Mouse (Mus musculus): ENCODE measurements at regions not wholly inside any gene's neighbourhood (a gene's known extent, or its start where the extent isn't known, plus 50 kb on each side); places are given as distances from the start of the nearest gene placed in this dataset.
"Not testable (repeated sequence)": the region's sequence is repeated elsewhere in the genome, so short reads cannot be mapped to it uniquely, and the experiment has no call there.

DNA sequence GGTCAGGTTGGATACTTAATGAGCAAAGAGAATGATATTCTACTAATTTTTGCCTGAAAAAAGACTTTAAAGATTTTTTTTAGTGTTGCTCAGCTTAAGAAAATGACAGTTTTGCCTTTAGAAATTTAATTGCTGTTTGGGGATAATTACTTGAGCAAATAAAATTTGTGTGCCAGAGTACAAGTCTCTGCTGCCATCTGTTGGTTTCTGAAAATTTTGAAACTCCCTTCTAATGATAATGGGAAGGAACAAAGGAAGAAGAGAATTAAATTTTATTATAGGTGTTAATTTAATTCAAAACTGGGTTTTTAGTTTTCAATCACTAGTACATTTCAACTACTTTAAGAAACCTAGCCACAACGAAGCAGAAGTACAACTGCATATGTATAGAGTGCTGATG is 94.1 kb downstream of the Gm17521 start:
- no peaks in the 10 kb centered on the region for H3K27me3 ChIP-seq (ENCODE audit: insufficient read depth, poor library complexity, severe bottlenecking)
- 69% methylated on average over 1 of the region's 1 CpGs for WGBS
- H3K9me3 ChIP-seq: no peaks in the 10 kb centered on the region
- H3K4me1 ChIP-seq (replicated peaks): no peaks in the 10 kb centered on the region
- H3K36me3 ChIP-seq: no peaks in the 10 kb centered on the region
- no peak overlapping the region for H3K4me3 ChIP-seq
- no peak for DNase-seq (ENCODE audit: low spot score)
- H3K27ac ChIP-seq: no peak overlapping the region

DNA sequence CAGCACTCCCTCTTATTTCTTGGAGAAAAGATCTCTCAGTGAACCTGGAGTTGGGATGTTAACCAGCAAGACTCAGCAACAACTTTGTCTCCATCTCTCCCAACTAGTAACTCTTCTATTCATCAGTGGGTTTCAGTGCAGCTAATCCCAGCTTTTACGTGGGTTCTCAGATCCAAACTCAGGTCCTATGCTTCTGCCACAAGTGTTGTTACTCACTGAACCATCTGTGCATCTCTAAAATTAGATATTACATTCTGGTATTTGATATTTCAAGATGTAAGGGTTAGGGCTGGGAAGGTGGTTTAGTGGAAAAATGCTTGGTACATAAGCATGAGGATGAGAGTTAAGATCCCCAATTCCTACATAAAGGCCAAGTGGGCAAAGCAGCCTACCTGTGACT is 136.8 kb downstream of the Gm17521 start:
- no peak for DNase-seq (ENCODE audit: low spot score)
- Histone ChIP-seq H3K27me3 (ENCODE audit: insufficient read depth, poor library complexity, severe bottlenecking) (no peaks in the 10 kb centered on the region), H3K9me3 (no peaks in the 10 kb centered on the region), H3K36me3 (no peaks in the 10 kb centered on the region), H3K4me1 (replicated peaks) (no peaks in the 10 kb centered on the region), H3K4me3 (no peak overlapping the region), H3K27ac (no peak overlapping the region)
- 82% methylated on average over 1 of the region's 1 CpGs for WGBS

DNA sequence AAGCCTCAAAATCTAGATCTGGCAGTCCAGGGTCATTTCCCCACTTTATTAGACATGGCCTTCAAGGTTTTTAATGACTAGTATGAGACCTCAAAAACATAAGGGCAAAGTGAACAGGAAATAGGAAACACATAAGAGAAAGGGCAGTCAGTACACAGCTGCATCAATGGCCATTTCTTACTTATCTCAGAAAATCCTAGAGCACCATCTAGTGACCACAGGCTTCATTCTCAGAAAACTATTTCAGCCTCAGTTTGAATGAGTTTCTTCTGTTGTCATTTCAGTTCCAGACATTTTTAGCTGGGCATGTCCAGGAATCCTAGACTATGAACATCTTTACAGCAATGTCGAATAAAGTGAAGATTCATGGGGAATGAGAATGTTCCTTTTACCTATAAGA is 175.0 kb downstream of the Gm17521 start:
- Histone ChIP-seq H3K27ac (no peak overlapping the region), H3K9me3 (0 out of 2 replicates have a peak, but pooled peaks cover 3% of the 10 kb centered on the region), H3K36me3 (no peaks in the 10 kb centered on the region), H3K4me1 (replicated peaks) (no peaks in the 10 kb centered on the region), H3K27me3 (ENCODE audit: insufficient read depth, poor library complexity, severe bottlenecking) (no peaks in the 10 kb centered on the region), H3K4me3 (no peak overlapping the region)
- DNase-seq (ENCODE audit: low spot score): no peak
- 63% methylated on average over 1 of the region's 1 CpGs for WGBS

DNA sequence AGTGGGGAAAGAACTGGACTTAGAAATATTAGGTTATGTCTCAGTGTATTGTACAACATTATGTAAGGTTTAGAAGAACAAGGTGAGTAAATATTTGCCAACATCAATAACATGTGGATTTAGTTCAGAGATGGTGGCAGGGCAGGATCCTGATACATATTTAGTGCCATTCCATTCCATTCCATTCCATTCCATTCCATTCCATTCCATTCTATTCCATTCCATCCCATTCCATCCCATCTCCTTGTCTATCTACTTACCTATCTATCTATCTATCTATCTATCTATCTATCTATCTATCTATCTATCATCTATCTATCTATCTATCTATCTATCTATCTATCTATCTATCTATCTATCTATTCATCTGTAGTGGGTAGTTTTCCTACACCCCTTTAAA is 198.2 kb downstream of the Gm17521 start:
- H3K36me3 ChIP-seq; H3K27ac ChIP-seq; H3K27me3 ChIP-seq (ENCODE audit: insufficient read depth, poor library complexity, severe bottlenecking); H3K9me3 ChIP-seq; H3K4me1 ChIP-seq (replicated peaks); H3K4me3 ChIP-seq; DNase-seq (ENCODE audit: low spot score): not testable (repeated sequence)

DNA sequence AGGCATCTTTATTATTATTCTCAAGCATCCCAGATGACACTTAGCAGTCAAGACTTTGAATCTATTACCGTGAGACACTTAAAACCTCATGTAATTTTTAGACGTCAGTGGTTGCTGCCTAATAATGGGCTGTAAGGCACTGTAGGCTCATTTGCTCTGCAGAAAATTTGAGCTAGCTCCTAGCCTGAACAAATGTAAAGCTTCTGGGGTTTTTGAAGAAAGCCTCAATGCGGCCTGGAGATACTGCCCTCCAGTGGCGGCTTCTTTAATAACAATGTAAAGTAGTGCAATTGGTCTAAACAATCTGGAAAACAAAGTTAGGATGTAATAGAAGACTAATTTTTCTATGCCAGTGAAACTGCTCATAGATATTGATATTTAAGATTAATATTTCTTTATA is 203.4 kb downstream of the Gm17521 start:
- Histone ChIP-seq H3K9me3 (no peaks in the 10 kb centered on the region), H3K4me1 (replicated peaks) (no peaks in the 10 kb centered on the region), H3K27me3 (ENCODE audit: insufficient read depth, poor library complexity, severe bottlenecking) (no peaks in the 10 kb centered on the region), H3K36me3 (no peaks in the 10 kb centered on the region), H3K27ac (no peak overlapping the region), H3K4me3 (no peak overlapping the region)
- WGBS: 19% methylated on average over 4 of the region's 4 CpGs
- DNase-seq (ENCODE audit: low spot score): peak; percentile 18

Measured in hindbrain, embryonic 10.5 days (tissue).